Mouse (Mus musculus) granulocyte monocyte progenitor cell, adult 5-6 weeks (primary cell): ENCODE measurements around the gene Praf2. TPM values are rescaled to one million over a fixed set of nuclear protein-coding genes. Genes with fewer than 3 reads are reported as not detected.

Experiments used
- ATAC-seq: replicated peaks from 2 replicates; pipeline ENCODE4 v1.8.0; 2016; ENCODE audit warnings: mild to moderate bottlenecking, moderate TSS enrichment, inconsistent platforms; ENCODE audit not compliant: poor library complexity, severe bottlenecking
- total RNA-seq, 2 experiments: library from RNA; stranded (forward) in 1 of 2; stranded (reverse) in 1 of 2; fragments of 200-712, 200-1000 nt in 1 of 2; fragments of >200 nt in 1 of 2; fragmentation: Nextera tagmentation in 1 of 2; gene quantifications; 2 replicates each; pipeline ENCODE4 v1.2.3; 2014 to 2017

Praf2 gene
- total RNA-seq, 2 experiments from 2014 or later = 4.3 to 6.2 TPM

DNA sequence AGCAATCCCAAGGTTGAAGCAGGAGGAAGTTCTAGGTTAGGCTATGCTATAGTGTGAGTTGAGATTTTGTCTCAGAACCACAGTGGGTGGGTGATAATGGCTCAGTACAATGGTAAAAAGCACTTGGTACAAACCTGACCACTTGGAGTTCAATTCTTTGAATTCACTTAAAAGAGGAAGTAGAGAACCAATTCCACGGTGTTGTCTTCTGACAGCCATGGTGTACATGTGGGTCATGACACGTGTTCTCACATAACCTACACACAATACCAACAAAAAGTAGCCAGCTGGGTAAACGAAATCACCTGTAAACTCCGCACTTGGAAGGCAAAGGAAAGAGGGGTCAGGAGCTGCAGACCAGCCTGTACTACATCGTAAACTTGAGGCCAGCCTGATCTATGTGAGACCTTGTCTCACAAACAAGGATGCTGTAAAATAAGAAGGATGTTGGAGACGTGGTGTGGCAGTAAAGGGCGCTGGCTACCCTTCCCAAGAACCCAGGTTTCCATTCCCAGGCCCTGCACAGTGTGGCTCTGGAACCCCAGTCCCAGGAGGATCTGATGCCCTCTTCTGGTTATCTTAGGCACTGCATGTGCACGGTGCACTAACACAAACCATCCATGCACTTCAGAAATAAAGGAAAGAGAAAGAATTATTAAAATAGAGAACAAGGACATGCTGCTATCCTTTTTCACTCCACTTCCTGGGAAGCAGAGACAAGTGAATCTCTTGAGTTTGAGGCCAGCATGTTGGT lies 48.3 kb downstream of the Praf2 start:
- peak; percentile 88 for ATAC-seq

DNA sequence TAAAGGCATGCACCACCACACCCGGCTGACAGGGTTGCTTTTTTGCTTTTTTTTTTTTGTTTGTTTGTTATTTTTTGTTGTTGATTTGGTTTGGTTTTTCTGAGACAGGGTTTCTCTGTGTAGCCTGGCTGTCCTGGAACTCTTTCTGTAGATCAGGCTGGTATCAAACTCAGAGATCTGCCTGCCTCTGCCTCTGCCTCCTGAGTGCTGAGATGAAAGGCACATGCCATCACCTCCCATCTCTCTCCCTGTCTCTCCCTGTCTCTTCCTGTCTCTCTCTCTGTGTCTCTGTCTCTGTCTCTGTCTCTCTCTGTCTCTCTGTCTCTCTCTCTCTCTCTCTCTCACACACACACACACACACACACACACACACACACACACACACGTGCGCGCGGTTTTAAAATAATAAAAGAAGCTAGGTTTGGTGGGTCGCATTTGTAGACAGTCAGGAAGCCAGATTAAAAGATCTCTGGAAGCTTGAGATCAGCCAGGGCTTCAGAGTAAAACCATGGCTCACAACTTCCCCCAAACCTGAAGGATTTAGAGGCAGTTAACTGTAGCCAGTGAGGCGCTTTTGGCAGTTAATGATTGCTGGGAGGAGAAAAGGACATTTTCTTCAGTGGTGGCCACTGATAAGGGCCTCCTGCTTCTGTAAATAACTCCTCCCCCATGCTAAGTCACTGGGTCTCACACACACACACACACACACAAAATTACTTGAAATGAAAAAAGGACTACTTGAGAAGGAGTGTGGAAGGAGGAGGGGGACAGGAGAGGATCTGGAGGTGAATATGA lies 50.4 kb downstream of the Praf2 start:
- ATAC-seq = no peak

DNA sequence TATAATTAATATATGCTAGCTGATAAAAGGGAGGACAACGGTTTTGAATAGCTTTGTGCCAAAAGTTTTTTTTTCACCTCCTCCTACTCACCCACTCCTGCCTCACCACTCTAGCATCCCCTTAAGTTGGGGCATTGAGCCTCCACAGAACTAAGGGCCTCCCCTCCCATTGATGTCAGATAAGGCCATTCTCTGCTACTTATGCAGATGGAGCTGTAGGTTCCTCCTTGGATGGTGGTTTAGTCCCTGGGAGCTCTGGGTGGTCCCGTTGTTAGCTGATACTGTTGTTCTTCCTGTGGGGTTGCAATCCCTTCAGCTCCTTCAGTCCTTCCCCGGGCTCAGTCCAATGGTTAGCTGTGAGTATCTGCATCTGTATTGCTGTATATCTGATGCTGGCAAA lies 51.1 kb downstream of the Praf2 start:
- no peak for ATAC-seq

Other genes with a start within 250 kb of the Praf2 start
- gene Foxp3, start 154.8 kb upstream of the Praf2 start, total RNA-seq (2014; fragmentation: Nextera tagmentation) = not detected in 2 replicates
- not detected in 2 replicates for gene Foxp3, start 154.8 kb upstream of the Praf2 start, total RNA-seq (2017)
- 0.30 and 1.8 TPM in 2 replicates for gene Ppp1r3f, start 154.2 kb upstream of the Praf2 start, total RNA-seq (2014; fragmentation: Nextera tagmentation)
- 0.26 and 1.6 TPM in 2 replicates for gene Ppp1r3f, start 154.2 kb upstream of the Praf2 start, total RNA-seq (2017)
- gene Ccdc22, start 122.9 kb upstream of the Praf2 start, total RNA-seq (2014; fragmentation: Nextera tagmentation) = 37.5 and 38.0 TPM in 2 replicates
- gene Ccdc22, start 122.9 kb upstream of the Praf2 start, total RNA-seq (2017) = 41.4 and 45.7 TPM in 2 replicates
- gene Cacna1f, start 121.4 kb upstream of the Praf2 start, total RNA-seq (2014; fragmentation: Nextera tagmentation) = 0.53 TPM in 1 of 2 replicates, not detected in the other
- 0.09 and 0.46 TPM in 2 replicates for gene Cacna1f, start 121.4 kb upstream of the Praf2 start, total RNA-seq (2017)
- 0.23 and 0.97 TPM in 2 replicates for gene Syp, start 90.0 kb upstream of the Praf2 start, total RNA-seq (2014; fragmentation: Nextera tagmentation)
- 0.13 TPM in 1 of 2 replicates, not detected in the other for gene Syp, start 90.0 kb upstream of the Praf2 start, total RNA-seq (2017)
- gene Prickle3, start 71.2 kb upstream of the Praf2 start, total RNA-seq (2014; fragmentation: Nextera tagmentation) = 8.4 and 12.5 TPM in 2 replicates
- 2.6 and 2.7 TPM in 2 replicates for gene Prickle3, start 71.2 kb upstream of the Praf2 start, total RNA-seq (2017)
- 51.4 and 73.9 TPM in 2 replicates for gene Plp2, start 57.0 kb upstream of the Praf2 start, total RNA-seq (2014; fragmentation: Nextera tagmentation)
- gene Plp2, start 57.0 kb upstream of the Praf2 start, total RNA-seq (2017) = 16.0 and 20.9 TPM in 2 replicates
- gene Magix, start 47.2 kb upstream of the Praf2 start, total RNA-seq (2014; fragmentation: Nextera tagmentation) = not detected in 2 replicates
- gene Magix, start 47.2 kb upstream of the Praf2 start, total RNA-seq (2017) = 0.17 TPM in 1 of 2 replicates, not detected in the other
- gene Gpkow, start 31.3 kb upstream of the Praf2 start, total RNA-seq (2014; fragmentation: Nextera tagmentation) = 18.9 and 21.2 TPM in 2 replicates
- gene Gpkow, start 31.3 kb upstream of the Praf2 start, total RNA-seq (2017) = 30.4 and 32.7 TPM in 2 replicates
- gene Wdr45, start 14.1 kb upstream of the Praf2 start, total RNA-seq (2014; fragmentation: Nextera tagmentation) = 24.1 and 31.2 TPM in 2 replicates
- gene Wdr45, start 14.1 kb upstream of the Praf2 start, total RNA-seq (2017) = 22.5 and 27.6 TPM in 2 replicates
- not detected in 2 replicates for gene Gm45208, start 6.2 kb upstream of the Praf2 start, total RNA-seq (2014; fragmentation: Nextera tagmentation)
- gene Gm45208, start 6.2 kb upstream of the Praf2 start, total RNA-seq (2017) = not detected in 2 replicates
- gene Ccdc120, start 22.5 kb downstream of the Praf2 start, total RNA-seq (2014; fragmentation: Nextera tagmentation) = not detected in 2 replicates
- gene Ccdc120, start 22.5 kb downstream of the Praf2 start, total RNA-seq (2017) = 0.04 and 0.21 TPM in 2 replicates
- 17.4 and 27.8 TPM in 2 replicates for gene Tfe3, start 34.1 kb downstream of the Praf2 start, total RNA-seq (2014; fragmentation: Nextera tagmentation)
- 5.7 and 7.2 TPM in 2 replicates for gene Tfe3, start 34.1 kb downstream of the Praf2 start, total RNA-seq (2017)
- gene Gripap1, start 61.3 kb downstream of the Praf2 start, total RNA-seq (2014; fragmentation: Nextera tagmentation) = 43.6 and 52.5 TPM in 2 replicates
- gene Gripap1, start 61.3 kb downstream of the Praf2 start, total RNA-seq (2017) = 59.7 and 78.0 TPM in 2 replicates
- 0.32 and 2.5 TPM in 2 replicates for gene Kcnd1, start 93.8 kb downstream of the Praf2 start, total RNA-seq (2014; fragmentation: Nextera tagmentation)
- gene Kcnd1, start 93.8 kb downstream of the Praf2 start, total RNA-seq (2017) = 0.31 TPM in 1 of 2 replicates, not detected in the other
- gene Otud5, start 112.9 kb downstream of the Praf2 start, total RNA-seq (2014; fragmentation: Nextera tagmentation) = 44.0 and 47.5 TPM in 2 replicates
- gene Otud5, start 112.9 kb downstream of the Praf2 start, total RNA-seq (2017) = 56.4 and 57.4 TPM in 2 replicates
- gene Pim2, start 149.8 kb downstream of the Praf2 start, total RNA-seq (2014; fragmentation: Nextera tagmentation) = 6.3 and 7.1 TPM in 2 replicates
- 0.78 and 1.5 TPM in 2 replicates for gene Pim2, start 149.8 kb downstream of the Praf2 start, total RNA-seq (2017)
- 18.7 and 35.6 TPM in 2 replicates for gene Slc35a2, start 155.6 kb downstream of the Praf2 start, total RNA-seq (2014; fragmentation: Nextera tagmentation)
- 14.6 and 19.6 TPM in 2 replicates for gene Slc35a2, start 155.6 kb downstream of the Praf2 start, total RNA-seq (2017)
- 53.9 and 80.4 TPM in 2 replicates for gene Pqbp1, start 170.8 kb downstream of the Praf2 start, total RNA-seq (2014; fragmentation: Nextera tagmentation)
- gene Pqbp1, start 170.8 kb downstream of the Praf2 start, total RNA-seq (2017) = 130 and 144 TPM in 2 replicates
- 80.9 and 119 TPM in 2 replicates for gene Timm17b, start 170.9 kb downstream of the Praf2 start, total RNA-seq (2014; fragmentation: Nextera tagmentation)
- gene Timm17b, start 170.9 kb downstream of the Praf2 start, total RNA-seq (2017) = 62.7 and 111 TPM in 2 replicates
- gene Gm10491, start 179.4 kb downstream of the Praf2 start, total RNA-seq (2014; fragmentation: Nextera tagmentation) = not detected in 2 replicates
- gene Gm10491, start 179.4 kb downstream of the Praf2 start, total RNA-seq (2017) = not detected in 2 replicates
- not detected in 2 replicates for gene Gm10490, start 181.1 kb downstream of the Praf2 start, total RNA-seq (2014; fragmentation: Nextera tagmentation)
- not detected in 2 replicates for gene Gm10490, start 181.1 kb downstream of the Praf2 start, total RNA-seq (2017)
- not detected in 2 replicates for gene Pcsk1n, start 191.4 kb downstream of the Praf2 start, total RNA-seq (2014; fragmentation: Nextera tagmentation)
- not detected in 2 replicates for gene Pcsk1n, start 191.4 kb downstream of the Praf2 start, total RNA-seq (2017)
- not detected in 2 replicates for gene Eras, start 200.2 kb downstream of the Praf2 start, total RNA-seq (2014; fragmentation: Nextera tagmentation)
- gene Eras, start 200.2 kb downstream of the Praf2 start, total RNA-seq (2017) = not detected in 2 replicates
- 11.5 and 13.5 TPM in 2 replicates for gene Hdac6, start 219.4 kb downstream of the Praf2 start, total RNA-seq (2014; fragmentation: Nextera tagmentation)
- gene Hdac6, start 219.4 kb downstream of the Praf2 start, total RNA-seq (2017) = 7.5 and 8.0 TPM in 2 replicates
- 2.2 and 4.5 TPM in 2 replicates for gene Gata1, start 249.6 kb downstream of the Praf2 start, total RNA-seq (2014; fragmentation: Nextera tagmentation)
- 3.6 and 4.2 TPM in 2 replicates for gene Gata1, start 249.6 kb downstream of the Praf2 start, total RNA-seq (2017)